Mouse (Mus musculus): ENCODE data around the gene Chrna10. TPM values are rescaled to one million over a fixed set of nuclear protein-coding genes. Genes with fewer than 3 reads are reported as not detected.
A peak's percentile ranks its signal among the peaks of the same experiment; 100 is the strongest.

Chrna10 gene
- total RNA-seq (2021) (not detected), polyA plus RNA-seq (2012; rRNA removed) (0.22 and 0.38 TPM in 2 replicates)
- long read RNA-seq = 0 reads

DNA sequence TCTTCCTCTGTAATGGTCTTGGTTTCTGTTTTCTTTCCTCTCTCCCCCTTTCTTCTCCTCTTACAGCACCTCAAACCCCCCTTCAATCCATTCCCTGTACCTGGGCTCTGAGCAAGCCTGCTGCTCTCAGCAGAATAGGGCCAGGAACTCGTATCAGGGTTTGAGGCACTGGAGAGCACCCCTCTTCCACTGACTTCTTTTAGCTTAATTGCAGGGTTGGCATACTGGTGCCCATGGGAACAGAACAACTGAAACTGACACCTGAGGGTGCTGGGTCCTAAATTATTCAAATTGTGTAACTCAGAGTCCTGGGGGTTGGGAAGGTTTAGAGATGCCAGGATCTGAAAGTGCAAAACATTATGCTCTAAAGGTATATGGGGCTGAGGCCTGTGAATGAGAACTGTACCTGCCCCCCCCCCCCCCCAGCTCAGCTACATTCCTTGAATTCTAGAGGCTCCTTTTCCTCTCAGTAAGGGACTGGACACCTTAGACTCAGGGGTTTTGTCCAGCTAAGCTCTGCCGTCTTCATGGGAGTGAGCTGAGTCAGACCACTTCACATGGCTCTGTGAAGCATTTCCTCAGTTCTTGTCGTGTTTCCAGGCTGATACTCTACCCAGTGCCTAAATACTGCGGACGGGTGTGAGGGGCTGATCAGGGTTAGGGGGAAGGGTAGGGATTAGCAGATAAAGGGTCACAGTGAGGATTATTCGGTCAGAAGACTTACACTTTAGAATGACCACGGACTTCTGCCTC, at the start of gene Chrna10:
Chrna10 (minus strand) TSS at position 250 of the 753 bp plus-strand sequence.
- no peak for DNase-seq

DNA sequence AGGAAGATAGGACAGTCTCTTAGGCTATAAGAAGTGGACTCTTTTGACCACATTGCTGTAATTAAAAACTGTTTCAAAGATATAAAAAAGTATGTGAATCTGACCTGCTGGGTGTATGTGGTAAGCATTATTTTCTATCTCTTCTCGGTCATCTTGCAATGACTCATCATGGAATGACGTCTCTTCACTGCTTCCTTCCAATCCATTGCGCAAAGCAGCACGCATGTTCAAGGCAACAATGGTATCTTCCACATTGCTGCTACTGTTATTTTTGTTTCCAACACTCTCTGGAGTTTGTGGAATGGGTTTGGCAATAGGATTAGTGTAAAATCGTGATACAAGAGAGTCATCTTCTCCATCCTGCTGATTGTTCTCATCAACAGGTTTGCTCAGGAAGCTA, 37.1 kb upstream of the Chrna10 start:
- peak; percentile 23 for DNase-seq

DNA sequence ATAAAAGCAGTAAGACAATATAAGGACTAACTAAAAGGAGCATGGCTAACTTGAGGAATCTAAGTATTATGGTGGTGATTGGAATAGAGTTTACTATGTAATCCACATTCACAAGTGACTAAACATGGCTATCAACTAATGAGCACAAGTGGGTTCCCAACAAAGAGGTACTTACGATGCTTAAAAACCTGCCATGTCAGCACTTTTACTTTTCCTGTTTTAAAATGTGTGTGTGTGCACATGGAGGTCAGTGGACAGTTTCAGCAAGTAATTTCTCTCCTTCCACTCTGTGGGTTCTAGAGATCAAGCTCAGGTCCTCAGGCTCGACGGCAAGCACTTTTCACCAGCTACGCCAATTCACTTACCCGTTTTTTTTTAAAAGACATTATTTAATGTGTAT, 21.3 kb upstream of the Chrna10 start:
- no peak for DNase-seq

DNA sequence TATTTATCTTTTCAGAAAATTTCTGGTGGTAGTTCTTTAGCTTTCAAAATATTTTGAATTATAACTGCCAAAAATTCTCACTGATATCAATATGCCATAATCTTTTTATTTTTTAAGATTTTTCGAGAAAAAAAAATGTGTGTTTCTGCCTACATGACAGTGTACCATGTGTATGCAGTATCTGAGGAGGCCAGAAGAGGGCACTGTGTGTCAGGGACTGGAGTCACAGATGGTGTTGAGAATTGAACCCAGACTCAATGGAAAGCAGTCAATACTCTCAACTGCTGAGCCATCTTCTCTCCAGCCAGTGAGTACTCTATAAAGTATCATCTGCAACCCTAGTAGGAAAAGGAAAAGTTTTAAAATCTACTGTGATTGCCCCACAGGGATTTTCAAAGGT, 20.8 kb upstream of the Chrna10 start:
- peak; percentile 23 for DNase-seq

DNA sequence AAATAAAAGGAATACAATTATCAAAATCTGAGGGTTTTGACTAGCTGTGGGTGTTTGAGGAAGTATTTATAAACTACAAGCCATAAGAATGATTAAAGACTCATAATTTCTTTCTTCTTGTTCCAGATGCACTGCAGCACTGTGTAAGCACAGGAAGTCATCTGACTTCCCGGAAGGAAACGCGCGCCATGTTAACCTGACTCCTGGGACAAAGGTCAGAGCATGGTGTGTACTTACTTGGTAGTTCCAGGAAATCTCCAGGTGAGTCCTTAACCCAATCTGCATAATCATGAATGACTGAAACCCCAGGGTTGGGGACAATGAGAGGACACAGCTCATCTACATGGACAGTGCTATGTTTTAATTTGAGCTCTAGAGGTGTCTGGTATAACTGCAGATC, 15.8 kb upstream of the Chrna10 start:
- DNase-seq = peak; percentile 12

DNA sequence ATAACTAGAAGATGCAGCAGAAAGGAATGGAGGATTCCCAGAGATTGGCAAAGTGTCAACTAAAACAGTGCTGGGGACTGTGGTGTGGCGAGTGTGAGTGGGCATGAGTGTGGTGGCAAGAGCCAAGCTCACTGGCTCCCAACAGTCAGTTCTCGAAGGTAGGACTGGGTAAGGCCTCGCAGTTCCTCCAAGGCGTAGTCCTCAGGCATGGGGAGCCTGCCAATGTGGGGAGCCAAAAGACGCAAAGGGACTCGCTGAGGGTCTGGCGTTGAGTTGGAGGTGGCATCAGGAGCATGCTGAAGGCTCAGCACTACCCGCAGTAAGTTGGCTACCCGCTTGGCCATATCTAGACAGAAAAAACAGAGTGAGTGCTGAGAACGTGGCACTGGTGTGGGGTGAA, 3.7 kb upstream of the Chrna10 start:
- DNase-seq = no peak

DNA sequence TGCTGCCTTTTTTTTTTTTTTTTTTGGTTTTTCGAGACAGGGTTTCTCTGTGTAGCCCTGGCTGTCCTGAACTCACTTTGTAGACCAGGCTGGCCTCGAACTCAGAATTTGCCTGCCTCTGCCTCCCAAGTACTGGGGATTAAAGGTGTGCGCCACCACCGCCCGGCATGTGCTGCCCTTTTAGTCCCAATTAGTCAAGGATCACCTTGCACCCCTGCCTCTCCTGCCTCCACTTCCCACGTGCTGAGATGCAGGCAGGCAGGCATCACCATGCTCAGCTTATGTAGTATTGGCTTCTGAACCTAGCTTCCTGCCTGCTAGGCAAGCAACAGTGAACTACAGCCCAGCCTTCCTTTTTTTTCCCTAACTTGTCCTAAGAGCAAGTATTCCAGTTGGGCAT, 754 bp upstream of the Chrna10 start:
- no peak for DNase-seq

DNA sequence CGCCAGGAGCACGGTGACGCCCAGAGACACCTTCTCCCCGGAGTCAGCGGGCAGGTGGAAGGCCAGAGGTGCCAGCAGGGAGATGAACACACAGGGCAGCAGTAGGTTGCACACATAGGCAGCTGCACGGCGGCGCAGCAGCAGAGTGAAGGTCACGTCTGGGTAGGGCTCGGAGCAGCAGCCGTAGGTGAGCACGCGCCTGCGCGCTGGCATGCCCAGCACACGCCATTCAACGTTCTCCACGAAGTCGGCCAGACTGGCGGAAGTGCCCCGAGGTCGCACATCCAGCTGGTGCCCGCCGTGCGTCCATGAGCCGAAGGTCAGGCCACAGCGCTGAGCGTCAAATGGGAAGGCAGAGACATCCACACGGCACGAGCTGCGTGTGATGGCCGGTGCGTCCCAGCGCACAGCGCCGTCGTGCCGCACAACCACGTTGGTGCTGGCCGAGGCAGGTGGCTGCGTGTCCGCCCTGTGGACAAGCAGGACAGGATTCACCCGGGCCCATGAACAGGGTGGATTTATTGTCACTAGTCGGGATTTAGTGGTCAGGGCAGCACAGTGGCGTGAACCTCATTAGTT, 3.4 kb downstream of the Chrna10 start:
- DNase-seq = peak; percentile 14

DNA sequence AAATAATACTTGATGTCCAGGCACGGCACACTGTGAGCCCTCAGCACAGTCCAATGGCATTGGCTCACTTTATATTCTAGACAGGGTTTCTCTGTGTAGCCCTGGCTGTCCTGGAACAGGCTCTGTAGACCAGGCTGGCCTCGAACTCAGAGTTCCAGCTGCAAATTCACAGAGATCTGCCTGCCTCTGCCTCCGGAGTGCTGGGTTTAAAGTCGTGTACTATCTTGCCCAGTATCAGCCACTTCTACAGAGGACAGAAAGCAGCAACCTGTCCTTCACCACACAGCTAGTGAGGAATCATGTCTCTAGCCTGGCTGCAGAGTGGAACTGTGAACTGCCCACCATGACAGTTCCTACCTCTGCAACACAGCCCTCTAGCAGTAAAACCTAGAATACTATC, 6.9 kb downstream of the Chrna10 start:
- no peak for DNase-seq

DNA sequence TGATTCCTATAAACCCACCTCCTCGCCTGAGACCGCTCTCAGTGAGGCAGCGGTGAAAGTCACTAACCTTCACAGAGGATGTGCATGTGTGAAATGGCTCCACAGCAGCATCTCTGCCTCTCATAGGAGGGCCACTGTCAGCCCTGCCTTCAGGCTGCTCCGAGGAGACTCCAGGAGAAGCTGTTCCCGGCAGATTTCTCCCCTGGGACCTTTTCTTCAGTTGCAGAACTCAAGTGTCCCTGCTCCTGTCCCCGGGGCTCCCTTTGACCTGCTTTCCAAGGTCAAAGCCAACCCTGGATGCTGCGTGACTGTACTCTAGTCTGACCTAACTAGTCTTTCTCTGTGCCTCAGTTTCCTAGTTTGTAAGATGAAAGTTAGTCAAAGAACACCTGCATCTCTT, 7.5 kb downstream of the Chrna10 start, which contains the start of gene Art5:
Art5 (minus strand) TSS at position 319 of the 400 bp plus-strand sequence.
- no peak for DNase-seq

DNA sequence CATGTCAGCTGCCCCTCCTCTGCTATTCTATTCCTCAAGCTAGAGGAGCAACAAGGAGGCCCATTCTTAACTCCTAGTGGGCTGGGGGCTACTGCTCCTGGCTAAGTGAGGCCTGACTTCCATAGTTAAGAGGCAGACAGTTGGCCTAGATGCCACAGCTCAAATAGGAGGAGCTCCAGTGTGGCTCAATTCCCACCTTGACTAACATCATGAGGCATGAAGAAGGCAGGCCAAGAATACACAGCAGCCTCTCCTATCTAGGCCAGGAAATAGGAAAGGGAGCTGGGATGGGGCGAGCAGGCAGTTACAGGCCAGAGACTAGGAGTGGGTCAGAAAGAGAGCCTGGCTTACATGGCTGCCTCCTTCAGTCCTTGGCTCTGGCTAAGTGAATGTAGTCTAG, 8.4 kb downstream of the Chrna10 start:
- no peak for DNase-seq

DNA sequence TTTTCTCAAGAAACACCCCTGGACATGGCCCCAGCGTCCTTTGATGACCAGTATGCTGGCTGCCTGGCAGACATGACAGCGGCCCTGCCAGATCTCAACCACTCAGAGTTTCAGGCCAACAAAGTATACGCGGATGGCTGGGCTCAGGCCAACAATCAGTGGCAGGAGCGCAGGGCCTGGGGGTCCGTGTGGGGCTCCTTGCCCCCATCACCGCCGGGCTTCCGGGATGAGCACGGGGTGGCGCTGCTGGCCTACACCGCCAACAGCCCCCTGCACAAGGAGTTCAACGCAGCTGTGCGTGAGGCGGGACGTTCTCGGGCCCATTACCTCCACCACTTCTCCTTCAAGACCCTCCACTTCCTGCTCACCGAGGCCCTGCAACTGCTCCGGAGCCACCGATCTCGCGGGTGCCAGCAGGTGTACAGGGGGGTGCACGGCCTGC, 9.9 kb downstream of the Chrna10 start:
- no peak for DNase-seq

DNA sequence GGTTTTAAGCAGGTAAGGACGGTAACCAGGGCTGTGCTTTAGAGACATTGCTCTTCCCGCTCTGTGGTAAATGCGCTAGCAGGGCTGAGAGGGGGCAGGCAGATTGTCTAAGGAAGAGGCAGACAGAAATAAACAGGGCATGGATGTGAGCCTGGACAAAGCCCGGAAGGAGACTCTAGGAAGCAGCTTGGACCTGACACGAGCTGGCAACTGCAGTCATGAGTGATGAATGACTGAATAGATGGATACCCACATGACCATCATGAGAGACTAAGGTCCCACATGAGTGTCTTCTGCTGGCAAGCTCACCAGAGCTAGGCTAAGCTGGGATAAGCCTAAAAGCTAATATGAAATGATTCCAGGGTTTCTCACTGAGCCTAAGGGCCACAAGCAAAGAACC, 12.5 kb downstream of the Chrna10 start:
- no peak for DNase-seq

DNA sequence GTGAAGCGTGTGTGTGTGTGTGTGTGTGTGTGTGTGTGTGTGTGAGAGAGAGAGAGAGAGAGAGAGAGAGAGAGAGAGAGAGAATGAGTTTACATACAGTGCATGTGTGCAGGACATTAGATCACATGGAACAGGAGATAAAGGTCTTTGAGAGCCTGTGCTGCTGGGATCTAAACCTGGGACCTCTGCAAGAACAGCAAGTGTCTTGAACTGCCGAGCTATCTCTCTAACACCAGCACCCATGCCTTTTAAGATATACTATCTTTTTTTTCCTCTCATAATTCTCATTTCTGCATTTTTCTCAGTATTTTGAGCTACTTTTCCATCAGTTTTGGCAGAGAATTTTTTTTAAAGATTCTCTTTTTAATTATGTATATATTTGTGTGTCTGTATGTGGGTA, 13.1 kb downstream of the Chrna10 start:
- DNase-seq = no peak

DNA sequence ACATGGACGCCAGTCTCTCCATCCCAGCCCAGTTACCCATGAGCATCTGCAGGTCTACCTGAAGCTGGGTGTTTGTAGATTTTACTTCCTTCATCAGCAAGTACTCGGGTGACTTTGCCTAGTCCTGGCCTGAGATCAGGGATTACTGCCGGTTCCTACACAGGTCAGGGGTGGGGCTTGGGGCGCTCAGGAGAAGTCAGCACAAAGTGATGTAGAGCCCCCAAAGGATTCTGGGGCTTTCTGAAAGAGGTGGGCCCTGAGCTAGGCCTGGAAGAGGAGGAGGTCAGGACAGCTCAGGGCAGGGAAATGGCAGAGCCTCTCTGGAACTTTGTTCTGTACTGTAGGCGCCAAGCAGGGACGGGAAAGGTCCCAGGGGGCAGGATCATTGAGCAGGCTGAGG, 13.9 kb downstream of the Chrna10 start:
- DNase-seq = no peak

DNA sequence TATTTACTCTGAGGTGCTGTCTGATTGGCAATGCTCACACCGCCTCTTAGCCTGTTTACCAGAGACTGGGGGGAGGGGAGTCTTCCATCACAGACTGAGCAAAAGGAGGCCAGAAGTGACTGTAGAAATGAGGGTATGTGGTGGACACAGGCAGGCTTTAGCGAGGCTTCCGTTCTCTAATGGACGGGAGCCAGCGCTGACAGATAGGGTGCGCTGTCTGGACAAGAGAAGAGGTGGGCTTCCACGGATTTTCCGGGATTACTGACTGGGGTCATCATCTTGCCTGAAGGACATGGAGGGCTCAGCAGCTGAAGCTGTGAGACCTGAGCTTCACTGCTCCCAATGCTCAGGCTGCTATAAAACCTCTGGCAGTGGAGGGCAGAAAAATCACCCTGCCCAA, 14.4 kb downstream of the Chrna10 start:
- no peak for DNase-seq

DNA sequence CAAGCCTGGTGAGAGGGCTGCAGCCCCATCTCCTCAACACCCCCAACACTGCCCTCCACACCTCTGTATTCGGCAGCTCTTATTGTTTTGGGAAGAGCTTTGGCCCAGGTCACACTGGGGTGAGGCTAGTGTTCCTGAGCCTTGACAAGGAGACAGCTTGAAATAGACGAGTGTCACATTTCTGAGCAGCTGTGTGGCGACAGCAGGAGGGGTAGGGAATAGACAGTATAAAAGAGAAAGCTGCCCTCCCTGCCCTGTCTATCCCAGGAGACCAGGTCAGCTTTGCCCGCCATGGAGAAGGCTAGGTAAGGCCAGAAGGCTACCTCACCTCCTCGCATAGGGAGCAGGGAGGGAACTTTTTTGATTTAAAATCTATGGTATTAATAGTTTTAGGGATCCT, 15.1 kb downstream of the Chrna10 start, which contains the start of gene Art1:
Art1 (plus strand) TSS at position 257 of the 400 bp plus-strand sequence.
- no peak for DNase-seq

DNA sequence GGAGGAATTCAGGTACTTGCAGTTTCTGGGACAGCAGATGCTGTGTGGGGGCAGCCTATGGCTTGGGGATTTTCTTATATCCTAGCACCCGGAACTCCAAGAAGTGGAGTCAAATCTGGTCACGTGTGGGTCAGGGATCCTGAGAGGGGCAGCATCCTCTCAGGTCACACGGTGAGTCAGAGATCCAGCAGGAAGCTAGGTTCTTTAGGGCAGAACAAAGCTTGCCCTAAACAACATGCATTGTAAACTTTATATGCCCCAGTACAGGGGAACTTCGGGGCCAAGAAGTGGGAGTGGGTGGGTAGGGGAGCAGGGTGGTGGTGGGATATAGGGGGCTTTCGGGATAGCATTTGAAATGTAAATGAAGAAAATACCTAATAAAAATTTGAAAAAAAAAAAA, 15.8 kb downstream of the Chrna10 start:
- DNase-seq = no peak

DNA sequence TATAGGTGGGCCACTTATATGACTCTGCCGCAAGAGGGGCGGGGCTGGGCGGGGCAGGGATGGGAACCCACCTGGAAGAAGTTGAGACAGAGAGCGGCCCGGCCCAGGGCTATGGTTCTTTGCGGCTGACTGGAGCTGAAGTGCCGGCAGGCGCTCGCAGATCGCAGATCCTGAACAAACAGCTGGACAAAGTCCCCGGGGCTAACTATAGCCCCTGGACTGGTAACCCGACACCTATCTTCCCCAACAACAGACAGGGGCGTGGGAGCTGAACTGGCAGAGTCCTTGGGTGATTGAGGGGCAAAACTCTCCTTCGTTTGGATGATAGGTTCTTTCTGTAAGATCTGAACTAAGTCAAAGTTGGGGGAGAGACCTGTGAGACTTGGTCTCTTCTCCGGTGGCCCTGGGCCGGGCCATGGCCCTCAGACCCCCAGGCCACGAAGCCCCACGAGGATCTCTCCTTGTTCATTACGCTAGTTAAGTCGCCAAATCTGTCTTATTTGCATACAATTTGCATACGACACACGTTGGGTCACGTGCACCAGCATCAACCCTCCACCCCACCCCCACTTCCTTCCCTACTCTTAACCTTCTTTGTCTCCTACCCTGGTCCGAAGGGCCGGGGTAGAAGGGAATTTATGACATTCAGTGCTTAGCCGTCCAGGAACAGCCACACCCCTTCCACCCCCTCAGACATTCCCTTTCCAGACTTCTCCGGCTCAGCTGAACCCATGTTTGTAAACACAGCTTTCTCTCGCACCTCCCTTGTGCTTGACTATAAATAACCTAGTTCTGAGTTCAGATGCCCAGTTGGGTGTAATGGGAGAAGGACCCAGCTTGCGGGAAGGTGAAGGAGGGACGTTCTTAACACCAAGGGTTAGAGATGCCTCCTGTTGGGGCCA, 16.6 kb downstream of the Chrna10 start:
- no peak for DNase-seq

DNA sequence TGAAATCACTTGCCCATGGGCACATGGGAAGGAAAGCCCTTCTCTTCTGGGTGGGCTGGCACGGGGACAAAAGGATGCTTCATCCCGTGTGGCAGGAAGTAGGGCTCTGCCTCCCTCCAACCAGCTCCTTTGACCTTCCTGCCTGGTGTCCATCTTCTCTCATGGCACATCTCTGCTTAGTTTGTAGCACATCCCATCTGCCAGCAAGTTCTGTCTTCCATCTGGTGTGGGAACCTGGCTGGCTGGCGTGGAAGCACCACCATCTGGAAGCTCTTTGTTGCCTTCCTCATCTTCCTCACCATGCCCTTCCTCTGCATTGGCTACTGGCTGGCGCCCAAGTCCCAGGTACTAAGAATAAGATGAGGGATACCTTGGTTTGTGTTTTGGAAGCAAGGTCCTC, 29.3 kb downstream of the Chrna10 start:
- DNase-seq = no peak

DNA sequence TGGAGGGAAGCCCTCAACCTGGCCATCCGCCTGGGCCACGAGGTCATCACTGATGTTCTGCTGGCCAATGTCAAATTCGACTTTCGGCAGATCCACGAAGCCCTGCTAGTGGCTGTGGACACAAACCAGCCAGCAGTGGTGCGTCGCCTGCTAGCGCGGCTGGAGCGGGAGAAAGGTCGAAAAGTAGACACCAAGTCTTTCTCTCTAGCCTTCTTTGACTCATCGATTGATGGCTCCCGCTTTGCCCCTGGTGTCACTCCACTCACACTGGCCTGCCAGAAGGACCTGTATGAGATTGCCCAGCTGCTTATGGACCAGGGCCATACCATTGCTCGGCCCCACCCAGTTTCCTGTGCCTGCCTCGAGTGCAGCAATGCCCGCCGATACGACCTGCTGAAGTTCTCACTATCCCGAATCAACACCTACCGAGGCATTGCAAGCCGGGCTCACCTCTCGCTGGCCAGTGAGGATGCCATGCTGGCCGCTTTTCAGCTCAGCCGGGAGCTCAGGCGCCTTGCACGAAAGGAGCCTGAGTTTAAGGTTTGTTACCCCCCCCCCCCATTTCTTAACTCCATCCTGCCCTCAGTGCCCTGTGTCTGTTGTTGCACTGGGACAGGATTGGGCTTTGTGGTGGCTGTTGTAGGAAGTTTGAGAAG, 32.5 kb downstream of the Chrna10 start:
- no peak for DNase-seq

DNA sequence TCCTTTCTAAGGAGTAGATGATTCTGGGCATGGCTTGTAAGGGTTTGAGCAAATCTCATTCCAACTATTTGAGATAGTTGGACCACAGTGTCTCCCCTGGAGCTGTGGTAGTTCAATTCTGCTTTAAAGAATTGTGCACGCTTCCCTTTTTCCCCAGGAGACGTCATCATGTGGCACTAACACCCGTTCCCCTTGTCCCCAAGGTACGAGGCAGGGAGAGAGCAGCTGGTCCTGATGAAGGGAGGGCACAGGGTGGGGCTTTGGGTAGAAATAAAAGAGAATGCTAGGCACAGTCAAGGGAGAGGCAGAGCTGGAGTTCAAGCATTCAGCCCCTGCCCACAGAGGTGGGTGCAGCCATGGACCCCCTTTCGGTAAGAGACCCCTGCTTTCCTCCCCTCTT, 33.8 kb downstream of the Chrna10 start, which contains the start of gene Trpc2:
Trpc2 (plus strand) TSS at position 301 of the 400 bp plus-strand sequence.
- DNase-seq = no peak
